Mouse (Mus musculus): Measurements from ENCODE around the gene Mmp14. TPM values are rescaled to one million over a fixed set of nuclear protein-coding genes. Genes with fewer than 3 reads are reported as not detected.
A peak's percentile ranks its signal among the peaks of the same experiment; 100 is the strongest.

Mmp14 gene
- polyA plus RNA-seq, 1 experiment, result 119 TPM

DNA sequence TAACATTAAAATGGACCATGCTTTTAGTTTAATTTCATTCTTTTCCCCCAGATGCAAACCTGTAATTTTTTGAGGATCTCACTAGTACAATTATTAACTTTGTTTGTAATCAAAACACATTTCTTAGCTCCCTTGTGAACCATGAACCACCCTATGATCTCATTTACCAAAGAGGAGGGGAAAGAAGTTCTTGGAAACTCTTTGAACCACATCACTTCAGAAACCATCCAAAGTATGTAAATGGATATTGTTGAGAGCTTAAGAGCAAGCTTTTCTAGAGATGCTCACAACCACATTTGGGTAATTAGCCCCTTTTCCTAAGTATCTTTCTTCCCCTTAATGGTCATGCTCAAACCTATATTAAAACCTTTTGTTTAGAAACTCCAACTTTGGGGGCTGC lies 37.1 kb upstream of the Mmp14 start:
- DNase-seq, result no peak
- Histone ChIP-seq H3K4me3 (replicated peaks; ENCODE audit: extremely low read depth, low read depth, low read length) (no peak overlapping the region), H3K4me1 (ENCODE audit: control insufficient read depth, insufficient read depth, low read length) (no peaks in the 10 kb centered on the region; the same call in 1 of the 2 replicates)
- TF ChIP-seq POLR2A (IDR thresholded peaks at IDR 0.05; ENCODE audit: borderline replicate concordance, extremely low read depth, low read depth, low read length) (no peak), CTCF (IDR thresholded peaks at IDR 0.05; ENCODE audit: insufficient read depth, low read length) (no peak)

DNA sequence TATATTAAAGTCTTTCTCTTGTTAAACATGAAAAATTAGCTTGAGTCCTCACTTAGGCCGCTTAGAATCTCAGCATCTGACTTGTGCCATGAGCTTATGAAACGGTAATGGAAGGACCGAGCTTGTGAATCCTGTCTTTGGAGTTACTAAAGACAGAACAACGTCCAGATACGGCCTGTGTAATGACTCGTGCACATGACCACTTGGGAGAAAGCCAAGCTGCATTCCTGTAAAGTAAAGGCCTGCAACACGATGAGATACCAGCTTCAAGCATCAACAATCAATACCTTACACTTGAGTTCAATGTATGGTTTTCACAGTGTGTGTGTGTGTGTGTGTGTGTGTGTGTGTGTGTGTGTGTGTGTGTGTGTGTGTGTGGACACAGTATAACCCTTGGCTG lies 34.7 kb upstream of the Mmp14 start:
- Histone ChIP-seq H3K4me1 (ENCODE audit: control insufficient read depth, insufficient read depth, low read length) (no peaks in the 10 kb centered on the region; the same call in 1 of the 2 replicates), H3K4me3 (replicated peaks; ENCODE audit: extremely low read depth, low read depth, low read length) (no peak overlapping the region)
- no peak for DNase-seq
- WGBS, result 52% methylated on average over 7 of the region's 7 CpGs
- TF ChIP-seq POLR2A (IDR thresholded peaks at IDR 0.05; ENCODE audit: borderline replicate concordance, extremely low read depth, low read depth, low read length) (no peak), CTCF (IDR thresholded peaks at IDR 0.05; ENCODE audit: insufficient read depth, low read length) (no peak)

DNA sequence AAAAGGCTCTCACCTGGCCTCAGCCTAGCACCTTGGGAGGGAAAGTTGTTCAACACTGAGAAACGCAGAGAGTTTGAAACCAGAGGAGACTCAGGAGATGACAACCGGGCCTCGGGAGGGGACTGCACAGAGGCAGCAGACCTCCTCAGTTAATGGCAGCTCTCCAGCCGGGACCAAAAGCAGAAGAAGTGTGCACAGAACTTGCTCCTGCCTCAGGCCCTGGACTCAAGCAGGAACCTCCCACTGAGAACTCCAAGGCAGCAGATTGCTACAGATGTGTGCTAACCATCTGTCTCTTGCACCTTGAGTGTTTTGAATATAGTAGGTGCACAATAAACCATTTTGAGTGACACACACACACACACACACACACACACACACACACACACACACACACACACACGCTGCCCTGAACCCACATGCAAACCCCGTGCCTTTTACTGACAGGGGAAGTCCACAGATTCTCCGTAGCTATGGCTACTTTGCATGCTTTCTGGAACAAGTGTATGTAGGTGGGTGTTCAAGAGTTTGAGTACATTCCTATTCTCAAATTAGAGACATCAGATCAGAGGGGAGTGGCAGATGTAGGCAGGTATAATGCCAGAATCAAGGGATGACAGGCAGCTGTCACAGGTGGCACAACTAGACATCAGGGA lies 33.4 kb upstream of the Mmp14 start:
- DNase-seq, result no peak
- TF ChIP-seq CTCF (IDR thresholded peaks at IDR 0.05; ENCODE audit: insufficient read depth, low read length) (no peak), POLR2A (IDR thresholded peaks at IDR 0.05; ENCODE audit: borderline replicate concordance, extremely low read depth, low read depth, low read length) (no peak)
- Histone ChIP-seq H3K4me1 (ENCODE audit: control insufficient read depth, insufficient read depth, low read length) (no peaks in the 10 kb centered on the region; the same call in 1 of the 2 replicates), H3K4me3 (replicated peaks; ENCODE audit: extremely low read depth, low read depth, low read length) (no peak overlapping the region)
- WGBS, result 79% methylated on average over 7 of the region's 7 CpGs

DNA sequence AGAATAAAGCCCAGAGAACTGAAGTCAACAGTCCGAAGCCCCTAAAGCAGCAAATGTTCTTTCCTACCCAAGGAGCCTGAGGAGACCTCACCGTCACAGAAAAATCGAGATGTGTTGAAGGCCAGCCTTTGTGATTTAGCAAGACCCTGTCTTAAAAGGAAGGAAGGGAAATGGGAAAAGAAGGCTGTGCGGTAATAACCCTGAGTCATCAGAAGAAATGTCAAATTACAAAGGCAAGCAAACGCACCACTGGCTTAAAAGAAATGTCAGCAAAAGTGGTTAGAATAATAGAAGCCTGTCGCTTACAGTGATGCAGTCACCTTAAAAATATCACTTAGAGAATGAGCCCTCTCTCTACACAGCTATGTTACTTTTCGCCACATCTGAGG lies 32.9 kb upstream of the Mmp14 start:
- 62% methylated on average over 7 of the region's 7 CpGs for WGBS
- no peak for DNase-seq
- TF ChIP-seq CTCF (IDR thresholded peaks at IDR 0.05; ENCODE audit: insufficient read depth, low read length) (no peak), POLR2A (IDR thresholded peaks at IDR 0.05; ENCODE audit: borderline replicate concordance, extremely low read depth, low read depth, low read length) (no peak)

DNA sequence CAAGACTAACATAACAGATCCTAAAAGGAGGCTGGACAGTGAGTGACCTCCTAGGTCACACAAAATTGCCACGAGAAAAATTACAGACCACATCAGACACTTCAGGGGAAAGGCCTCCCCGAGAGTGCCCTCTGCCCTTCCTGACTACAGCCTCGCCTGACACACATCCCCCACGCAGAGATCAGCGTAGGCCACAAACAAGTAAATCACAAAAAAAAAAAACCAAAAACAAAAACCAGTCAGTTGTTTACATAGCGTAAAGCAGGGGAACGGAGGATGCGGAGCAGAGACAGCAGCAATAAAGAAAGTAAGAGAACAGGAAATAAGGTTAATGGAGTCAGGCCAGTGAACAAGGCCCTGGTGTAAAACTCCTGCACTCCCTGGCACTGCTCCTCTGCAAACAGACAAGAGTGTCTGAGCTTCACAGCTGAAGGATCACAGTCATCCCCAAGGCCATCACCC lies 32.5 kb upstream of the Mmp14 start:
- Histone ChIP-seq H3K4me3 (replicated peaks; ENCODE audit: extremely low read depth, low read depth, low read length) (no peak overlapping the region), H3K4me1 (ENCODE audit: control insufficient read depth, insufficient read depth, low read length) (no peaks in the 10 kb centered on the region; the same call in 1 of the 2 replicates)
- TF ChIP-seq POLR2A (IDR thresholded peaks at IDR 0.05; ENCODE audit: borderline replicate concordance, extremely low read depth, low read depth, low read length) (no peak), CTCF (IDR thresholded peaks at IDR 0.05; ENCODE audit: insufficient read depth, low read length) (no peak)
- DNase-seq, result no peak
- 48% methylated on average over 8 of the region's 8 CpGs for WGBS

More for the DNA sequence above, 32.9 kb upstream of the Mmp14 start:
- H3K4me1 ChIP-seq (ENCODE audit: control insufficient read depth, insufficient read depth, low read length), result no peaks in the 10 kb centered on the region; the same call in 1 of the 2 replicates
- no peak overlapping the region for H3K4me3 ChIP-seq (replicated peaks; ENCODE audit: extremely low read depth, low read depth, low read length)

DNA sequence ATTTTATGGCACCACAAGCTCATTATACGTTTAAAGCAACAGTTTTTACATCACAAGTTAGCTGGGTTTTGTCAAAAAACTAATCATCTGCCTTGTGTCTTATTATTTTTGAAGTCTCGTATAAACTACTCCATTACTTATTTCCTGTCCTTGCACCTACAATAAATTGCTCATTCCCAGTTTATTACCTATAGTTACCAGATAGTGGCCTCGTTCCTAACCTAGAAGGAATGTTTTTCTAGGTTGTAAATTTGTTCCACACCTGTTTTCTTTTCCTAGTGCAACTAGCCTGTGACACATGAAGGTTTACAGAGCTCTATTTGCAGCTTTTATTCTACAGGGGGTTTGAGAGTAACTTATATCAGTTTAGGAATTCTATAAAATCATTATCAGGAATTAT lies 29.7 kb upstream of the Mmp14 start:
- H3K4me1 ChIP-seq (ENCODE audit: control insufficient read depth, insufficient read depth, low read length), result no peaks in the 10 kb centered on the region; the same call in 1 of the 2 replicates
- no peak for TF ChIP-seq CTCF (IDR thresholded peaks at IDR 0.05; ENCODE audit: insufficient read depth, low read length)
- no peak for TF ChIP-seq POLR2A (IDR thresholded peaks at IDR 0.05; ENCODE audit: borderline replicate concordance, extremely low read depth, low read depth, low read length)
- no peak for DNase-seq
- H3K4me3 ChIP-seq (replicated peaks; ENCODE audit: extremely low read depth, low read depth, low read length), result no peak overlapping the region
- WGBS, result 70% methylated on average over 3 of the region's 3 CpGs

DNA sequence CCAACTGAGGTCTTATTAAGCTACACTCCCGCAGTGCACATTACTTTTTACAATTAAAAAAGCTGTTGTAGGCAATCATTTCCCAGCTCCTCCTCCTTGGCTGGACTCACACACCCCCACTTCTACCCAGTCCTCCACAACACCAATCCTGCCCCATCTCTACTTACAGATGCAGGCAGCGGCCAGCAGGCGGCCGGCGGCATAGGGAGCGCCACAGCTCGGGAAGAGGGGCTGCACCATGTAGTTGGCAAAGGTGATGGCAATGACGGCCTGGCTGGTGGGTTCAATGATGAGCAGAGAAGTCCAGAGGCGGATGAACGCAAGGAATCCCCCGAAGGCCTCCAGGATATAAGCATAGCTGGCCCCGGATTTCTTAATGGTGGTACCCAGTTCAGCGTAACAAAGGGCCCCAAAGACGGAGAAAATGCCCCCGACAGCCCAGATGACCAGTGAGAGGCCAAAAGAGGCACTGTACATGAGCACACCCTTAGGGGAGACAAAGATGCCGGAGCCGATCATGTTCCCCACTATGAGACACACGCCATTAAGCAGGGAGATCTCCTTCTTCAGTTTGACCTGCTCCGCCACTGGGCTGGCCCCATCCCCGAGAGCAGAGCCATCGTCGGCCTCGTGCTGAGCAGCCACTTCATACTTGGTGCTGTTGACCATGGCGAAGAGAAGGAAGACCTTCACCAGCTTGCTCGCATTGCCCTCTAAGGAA lies 22.9 kb upstream of the Mmp14 start:
- DNase-seq, result no peak
- Histone ChIP-seq H3K4me3 (replicated peaks; ENCODE audit: extremely low read depth, low read depth, low read length) (peak overlapping the region; percentile 14), H3K4me1 (ENCODE audit: control insufficient read depth, insufficient read depth, low read length) (peaks cover 7% of the 10 kb centered on the region)
- TF ChIP-seq CTCF (IDR thresholded peaks at IDR 0.05; ENCODE audit: insufficient read depth, low read length) (no peak), POLR2A (IDR thresholded peaks at IDR 0.05; ENCODE audit: borderline replicate concordance, extremely low read depth, low read depth, low read length) (no peak)
- WGBS, result 84% methylated on average over 25 of the region's 25 CpGs

DNA sequence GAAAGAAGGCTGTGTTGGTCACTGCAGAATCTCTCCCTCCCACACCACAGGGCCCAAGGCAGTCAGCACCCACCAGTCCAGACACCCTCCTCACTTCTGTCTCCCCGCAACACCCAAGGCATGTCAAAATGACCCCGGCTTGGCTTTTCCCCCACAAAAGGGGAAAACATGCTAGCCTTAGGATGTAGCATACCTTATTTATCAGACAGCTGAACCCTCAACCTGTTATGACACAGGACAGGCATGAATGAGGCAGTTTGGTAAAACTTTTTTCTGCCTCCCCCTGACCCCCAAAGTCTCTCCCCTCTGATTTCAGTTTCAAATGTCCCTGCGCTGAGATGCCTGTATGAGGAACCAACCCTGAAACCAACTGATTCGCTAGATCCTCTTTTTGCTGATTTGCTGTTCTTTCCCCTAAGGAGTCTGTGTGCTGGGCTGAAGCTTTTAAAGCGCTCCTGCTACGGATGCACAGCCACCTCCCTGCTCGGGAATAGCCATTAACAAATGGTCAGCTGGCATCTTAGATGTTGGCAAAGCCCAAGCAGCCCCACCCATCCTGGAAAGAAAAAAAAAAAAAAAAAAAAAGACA lies 22.3 kb upstream of the Mmp14 start:
- no peak for DNase-seq
- Histone ChIP-seq H3K4me1 (ENCODE audit: control insufficient read depth, insufficient read depth, low read length) (peaks cover 12% of the 10 kb centered on the region), H3K4me3 (replicated peaks; ENCODE audit: extremely low read depth, low read depth, low read length) (peak overlapping the region; percentile 14)
- WGBS, result 52% methylated on average over 7 of the region's 7 CpGs
- TF ChIP-seq CTCF (IDR thresholded peaks at IDR 0.05; ENCODE audit: insufficient read depth, low read length) (no peak), POLR2A (IDR thresholded peaks at IDR 0.05; ENCODE audit: borderline replicate concordance, extremely low read depth, low read depth, low read length) (no peak)

DNA sequence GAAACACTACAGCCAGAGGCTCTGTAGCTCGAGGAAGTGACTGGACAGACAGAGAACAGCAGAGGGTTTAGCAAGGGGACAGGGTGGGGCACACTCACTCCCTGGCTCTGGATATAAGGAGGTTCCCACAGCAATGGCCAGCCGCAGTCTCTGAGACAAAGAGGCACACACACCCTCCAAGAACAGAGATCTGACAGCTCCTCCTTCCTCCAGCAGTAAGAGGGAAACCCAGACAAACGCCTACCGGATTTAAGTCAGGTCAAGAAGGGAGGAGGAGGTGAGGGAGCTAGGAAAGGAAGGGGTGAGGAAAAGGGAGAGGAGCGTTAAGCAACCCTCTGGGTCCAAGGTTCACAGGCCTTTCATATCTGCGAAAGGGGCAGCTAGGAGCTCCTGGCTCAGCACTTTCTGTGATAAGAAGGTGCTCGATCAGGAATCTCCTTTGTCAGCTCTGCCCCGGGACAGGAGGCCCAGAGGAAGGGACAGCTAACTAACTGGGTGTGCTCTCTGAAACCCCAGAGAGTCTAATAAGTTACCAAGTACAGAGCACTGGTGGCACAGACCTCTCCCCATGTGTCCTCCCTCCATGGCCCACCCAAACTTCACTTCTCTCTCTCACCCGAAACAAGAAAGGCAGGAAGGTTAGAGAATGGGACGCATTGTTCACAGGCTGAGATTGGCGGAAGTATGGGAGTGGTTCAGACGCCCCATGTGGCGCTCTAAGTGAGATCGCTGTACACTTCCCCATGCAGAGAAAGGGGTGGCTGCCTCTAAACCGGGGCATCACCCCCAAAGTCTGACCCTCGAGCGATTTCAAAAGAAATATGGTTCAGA lies 21.2 kb upstream of the Mmp14 start:
- peaks cover 13% of the 10 kb centered on the region for H3K4me1 ChIP-seq (ENCODE audit: control insufficient read depth, insufficient read depth, low read length)
- peak; percentile 67; the same call in 1 of the 2 replicates for TF ChIP-seq POLR2A (IDR thresholded peaks at IDR 0.05; ENCODE audit: borderline replicate concordance, extremely low read depth, low read depth, low read length)
- no peak for TF ChIP-seq CTCF (IDR thresholded peaks at IDR 0.05; ENCODE audit: insufficient read depth, low read length)
- peak; percentile 42 for DNase-seq
- 28% methylated on average over 17 of the region's 17 CpGs for WGBS
- peak overlapping the region; percentile 22 for H3K4me3 ChIP-seq (replicated peaks; ENCODE audit: extremely low read depth, low read depth, low read length)

Data from lung, adult 2 months (tissue).